Mouse (Mus musculus) layer of hippocampus, adult 9-10 months (tissue): Measurements from ENCODE around the gene Rbm46.

Source experiments
- DNase-seq: peaks from one replicate; pipeline ENCODE4 v3.0.0; 2022; ENCODE audit warnings: low spot score

Rbm46 gene

DNA sequence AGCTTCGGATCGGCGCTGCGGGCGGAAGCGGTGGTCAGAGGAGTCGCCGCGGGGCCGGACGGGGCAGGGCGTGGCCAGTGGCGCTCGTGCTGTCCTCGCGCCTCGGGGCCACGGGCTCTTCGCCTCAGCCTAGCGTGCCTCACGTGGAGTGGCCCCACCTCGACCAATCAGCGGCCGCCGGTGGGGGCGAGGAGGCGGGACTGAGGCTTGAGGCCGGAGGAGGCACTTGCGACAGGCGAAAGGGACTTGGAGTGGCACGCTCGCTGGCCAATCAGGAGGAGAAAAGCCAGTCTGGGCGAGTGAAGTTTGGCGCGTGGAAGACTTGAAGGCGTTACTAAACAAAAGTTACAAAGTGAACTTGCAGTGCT is at the start of gene Rbm46:
Rbm46 (minus strand) TSS at position 112 of the 368 bp plus-strand sequence.
- no peak for DNase-seq

DNA sequence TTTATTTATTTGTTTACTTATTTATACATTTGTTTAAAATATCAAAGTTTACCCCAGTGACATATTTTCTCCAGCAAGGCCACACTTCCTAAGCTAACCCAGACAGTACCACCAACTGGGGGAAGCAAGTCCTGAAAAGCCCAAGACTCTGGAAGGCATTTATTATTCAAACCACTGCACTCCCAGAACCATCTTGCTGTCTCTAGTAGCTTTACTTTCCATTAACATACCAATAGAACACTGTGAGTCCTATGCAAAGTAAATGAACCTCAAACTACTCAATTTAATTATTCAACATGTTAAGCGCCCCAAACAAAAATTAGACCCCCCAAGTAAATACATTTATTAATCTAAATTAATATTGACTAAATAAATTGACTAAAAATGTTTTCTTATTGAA is 39.3 kb upstream of the Rbm46 start:
- DNase-seq, result no peak

DNA sequence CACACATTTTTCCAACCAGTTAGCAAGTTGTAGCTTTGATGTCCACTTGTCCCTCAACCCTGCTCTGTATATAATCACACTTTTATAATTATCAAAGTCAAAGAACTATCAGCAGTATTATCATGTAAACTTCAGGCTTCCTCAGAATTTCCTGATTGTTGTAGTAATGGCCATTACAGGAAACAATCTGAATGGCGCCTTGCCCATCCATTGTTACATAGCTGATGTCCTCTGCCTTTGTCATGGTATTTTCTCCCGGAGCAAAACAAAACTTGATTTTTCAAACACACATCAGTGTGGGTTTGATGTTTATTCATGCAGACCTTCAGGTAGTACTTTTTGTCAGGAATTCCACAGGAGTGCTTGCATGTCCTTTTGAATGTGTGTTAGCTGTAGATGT is 32.4 kb upstream of the Rbm46 start:
- no peak for DNase-seq

DNA sequence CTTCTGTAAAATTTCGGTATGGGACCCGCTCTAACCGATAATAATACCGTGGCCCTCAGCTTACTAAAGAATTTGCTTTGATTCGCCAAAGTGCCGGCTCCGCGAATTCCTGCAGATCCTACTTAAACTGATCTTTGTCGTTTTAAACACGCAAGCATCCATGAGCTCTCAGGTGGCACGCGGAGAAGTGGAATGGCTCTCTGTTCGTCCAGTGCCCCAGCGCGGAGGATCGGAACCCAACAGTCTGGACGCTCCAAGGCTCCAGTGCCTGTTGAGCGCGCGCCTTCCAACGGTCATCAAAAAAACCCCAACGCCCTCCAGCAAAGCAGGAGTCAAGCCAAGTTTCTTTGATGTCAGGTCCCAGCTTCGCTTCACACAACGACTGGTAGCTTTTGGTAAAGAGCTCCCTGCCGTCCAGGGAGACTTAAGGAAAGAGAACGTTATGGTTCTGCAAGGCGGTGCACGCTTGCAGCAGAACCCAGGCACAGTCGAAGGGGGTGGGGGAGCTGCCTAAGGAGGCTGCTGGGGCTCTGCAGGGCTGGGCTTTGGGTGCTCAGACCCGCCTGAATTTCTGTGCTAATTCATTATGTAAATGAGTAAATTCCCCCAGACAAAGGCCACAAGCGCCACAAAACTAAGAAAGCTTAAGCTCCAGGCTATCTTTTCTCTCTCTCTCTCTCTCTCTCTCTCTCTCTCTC is 28.1 kb upstream of the Rbm46 start:
- DNase-seq, result no peak

DNA sequence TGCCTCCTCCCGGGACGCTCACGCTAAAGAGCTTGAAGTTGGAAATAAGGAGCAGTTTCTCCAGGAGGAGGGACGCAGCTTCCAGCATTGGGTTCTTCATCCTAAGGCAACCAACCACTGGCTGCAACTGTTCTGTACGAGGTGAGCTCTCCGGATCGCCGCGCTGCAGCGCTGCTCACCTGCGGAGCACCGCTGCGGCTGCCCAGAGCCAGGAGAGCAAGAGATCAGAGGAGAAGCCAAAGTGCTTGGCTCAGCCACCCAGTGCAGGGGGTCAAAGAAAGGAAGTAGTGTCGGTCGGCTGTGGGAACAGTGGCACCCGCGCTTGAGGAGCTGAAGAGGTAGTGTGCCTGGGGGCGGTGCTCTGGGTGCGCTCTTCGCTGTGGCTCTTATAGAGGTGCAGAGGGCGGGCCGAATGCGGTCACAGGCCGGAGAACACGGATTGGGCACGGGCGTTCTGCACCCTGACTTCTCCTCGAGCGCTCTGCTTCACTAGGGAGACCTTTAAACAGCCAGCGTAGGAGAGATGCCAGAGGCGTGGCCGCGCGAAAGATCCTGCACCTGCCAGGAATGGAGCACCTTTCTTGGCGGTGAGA is 27.4 kb upstream of the Rbm46 start, which contains the start of gene Lrat:
Lrat (minus strand) TSS at position 361 of the 593 bp plus-strand sequence.
- DNase-seq, result no peak

DNA sequence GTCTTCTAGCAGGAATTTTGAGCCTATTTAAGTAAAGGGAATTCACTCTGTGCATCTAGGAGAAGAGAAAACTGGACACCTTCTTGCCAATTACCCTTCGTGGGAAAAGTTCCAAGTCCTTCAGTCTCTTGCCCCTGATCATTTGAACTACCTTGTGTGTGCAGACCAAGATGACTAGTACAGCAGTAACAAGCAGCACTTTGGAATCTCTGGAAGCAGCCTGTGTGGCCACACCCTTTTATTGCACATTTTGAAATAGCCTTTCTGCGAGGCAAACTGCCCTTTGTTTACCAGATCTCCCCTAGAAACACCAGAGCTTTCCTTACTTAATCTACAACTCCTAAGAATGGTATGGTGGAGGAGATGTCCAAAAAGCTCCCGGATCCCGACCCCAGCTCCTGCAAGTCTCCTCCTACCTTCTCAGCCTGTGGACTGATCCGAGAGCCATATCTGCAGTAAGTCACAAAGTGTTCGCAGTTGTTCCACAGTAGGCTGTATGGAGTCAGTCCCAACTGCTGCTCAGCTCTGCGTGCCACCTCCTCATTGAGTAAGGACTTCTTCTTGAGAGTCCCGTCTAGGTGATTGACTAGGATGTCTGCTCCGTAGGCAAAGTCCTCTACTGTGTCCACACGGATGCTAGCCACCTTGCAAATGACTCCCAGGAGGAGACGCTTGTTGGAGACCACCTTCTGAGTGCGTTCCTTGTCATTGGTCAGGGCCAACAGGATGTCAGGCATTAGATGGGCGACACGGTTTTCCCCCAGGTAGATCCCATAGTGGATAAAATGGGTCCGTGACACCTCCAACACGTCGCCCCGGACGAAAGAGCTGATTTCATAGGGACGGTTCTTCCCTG is 26.7 kb upstream of the Rbm46 start:
- no peak for DNase-seq

DNA sequence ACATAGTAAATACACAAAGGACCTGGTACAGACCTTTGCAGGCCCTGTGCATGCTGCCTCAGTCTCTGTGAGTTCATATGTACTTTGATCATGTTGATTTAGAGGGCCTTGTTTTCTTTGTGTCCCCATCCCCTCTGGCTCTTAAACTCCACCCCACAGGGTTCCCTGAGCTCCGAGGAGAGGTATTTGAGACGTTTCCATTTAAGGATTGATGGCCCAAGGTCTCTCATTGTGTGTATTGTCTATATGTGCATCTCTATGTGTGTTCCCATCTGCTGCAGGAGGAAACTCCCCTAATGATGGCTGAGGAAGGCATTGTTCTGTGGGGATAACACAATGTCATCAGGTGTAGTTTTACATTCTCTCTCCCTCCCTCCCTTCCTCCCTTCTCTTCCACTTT is 12.6 kb upstream of the Rbm46 start:
- no peak for DNase-seq

DNA sequence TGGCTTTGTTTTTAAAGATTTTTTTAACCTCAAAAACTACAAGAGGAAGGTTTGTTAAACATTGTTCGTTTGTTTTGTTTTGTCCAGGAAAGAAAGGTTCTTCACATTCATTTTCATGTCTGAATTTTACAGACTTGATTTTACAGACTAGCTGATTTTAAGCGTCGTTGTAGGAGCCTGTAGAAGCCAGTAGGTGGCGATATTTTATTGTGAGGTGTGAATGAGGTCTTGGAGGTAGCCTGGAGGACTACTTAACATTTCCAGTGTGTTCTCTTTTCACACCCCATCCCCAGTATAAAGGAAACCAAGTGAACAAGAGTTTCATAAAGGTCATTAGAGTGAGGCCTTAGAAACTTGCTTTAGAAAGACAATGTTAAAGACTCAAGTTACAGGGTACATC is 975 bp upstream of the Rbm46 start:
- peak; percentile 45 for DNase-seq

DNA sequence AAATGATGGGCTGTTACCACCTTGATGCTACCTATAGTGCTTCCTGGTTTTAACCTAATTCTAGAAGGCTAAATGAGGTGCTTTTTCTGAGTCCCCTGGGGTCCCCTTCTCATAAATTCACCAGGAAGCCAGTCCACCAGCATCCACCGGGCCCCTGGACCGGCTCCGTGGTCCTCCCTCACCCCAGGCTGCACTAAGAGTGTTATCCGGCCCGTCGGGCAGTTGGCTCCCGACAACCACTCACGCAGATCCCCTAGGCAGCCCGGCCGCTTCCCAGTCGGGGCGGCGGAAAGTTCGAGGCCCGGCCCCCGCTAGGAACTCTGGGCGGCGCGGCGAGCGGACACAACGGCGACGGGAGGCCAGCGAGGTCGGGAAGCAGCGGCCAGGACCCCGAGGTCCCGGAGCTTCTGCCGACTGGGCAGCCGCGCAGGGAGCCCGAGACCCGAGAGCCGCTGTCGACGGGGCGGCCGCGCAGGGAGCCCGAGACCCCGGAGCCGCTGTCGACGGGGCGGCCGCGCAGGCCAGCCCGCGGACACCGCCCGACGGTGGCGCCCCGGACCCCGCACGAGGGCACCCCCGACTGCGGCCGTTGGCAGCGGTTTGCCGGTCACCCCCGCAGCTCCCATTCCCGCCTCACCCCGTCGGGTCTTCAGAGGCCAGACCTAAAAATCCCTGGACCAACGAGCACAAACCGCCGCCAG is 462 bp downstream of the Rbm46 start:
- DNase-seq, result no peak

DNA sequence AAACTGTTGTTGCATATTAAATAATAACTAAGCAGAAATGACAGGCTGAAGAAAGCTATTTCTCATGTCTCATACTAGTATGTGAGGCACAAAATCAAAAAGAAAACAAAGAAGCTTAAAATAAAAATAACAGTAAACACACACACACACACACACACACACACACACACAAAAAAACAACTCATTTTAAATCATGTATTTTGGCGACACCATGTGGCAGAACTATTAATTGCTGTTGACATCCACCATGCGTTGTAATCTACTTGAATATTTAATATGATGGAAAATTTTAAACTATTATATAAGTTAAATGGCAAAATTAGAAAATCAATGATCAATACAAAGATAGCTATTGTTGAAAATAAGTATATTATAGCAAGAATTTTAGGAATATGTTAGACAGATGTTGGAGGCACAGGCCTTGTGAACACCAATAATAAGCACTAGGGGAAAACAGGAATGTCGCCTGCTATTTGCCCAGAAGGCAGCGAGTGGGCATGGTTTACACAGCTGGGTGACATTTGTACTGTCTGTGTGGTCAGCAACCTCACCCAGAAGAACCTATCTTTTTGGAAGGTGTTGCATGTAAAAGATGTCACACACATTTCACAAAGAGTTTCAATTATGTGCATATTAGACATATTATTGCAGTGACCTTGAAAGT is 18.7 kb downstream of the Rbm46 start:
- peak; percentile 53 for DNase-seq

DNA sequence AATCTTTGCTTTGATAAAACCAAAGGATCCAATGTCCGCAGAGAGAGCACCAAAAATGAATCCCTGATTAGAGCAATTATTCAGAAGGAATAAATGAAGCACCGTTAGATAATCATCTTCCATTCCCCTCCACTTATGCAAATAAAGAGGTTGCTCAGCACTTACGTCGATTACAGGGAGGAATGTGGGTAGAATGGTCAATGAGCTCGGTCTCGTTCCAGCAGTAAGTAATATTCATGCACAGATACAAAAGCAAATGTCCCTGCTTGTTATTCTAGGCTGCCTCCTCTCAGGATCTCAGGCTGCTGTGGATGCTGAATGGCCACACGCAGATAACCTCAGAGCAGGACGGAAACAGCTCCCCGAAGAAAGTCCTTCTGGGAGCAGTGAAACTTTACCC is 51.1 kb downstream of the Rbm46 start:
- no peak for DNase-seq

DNA sequence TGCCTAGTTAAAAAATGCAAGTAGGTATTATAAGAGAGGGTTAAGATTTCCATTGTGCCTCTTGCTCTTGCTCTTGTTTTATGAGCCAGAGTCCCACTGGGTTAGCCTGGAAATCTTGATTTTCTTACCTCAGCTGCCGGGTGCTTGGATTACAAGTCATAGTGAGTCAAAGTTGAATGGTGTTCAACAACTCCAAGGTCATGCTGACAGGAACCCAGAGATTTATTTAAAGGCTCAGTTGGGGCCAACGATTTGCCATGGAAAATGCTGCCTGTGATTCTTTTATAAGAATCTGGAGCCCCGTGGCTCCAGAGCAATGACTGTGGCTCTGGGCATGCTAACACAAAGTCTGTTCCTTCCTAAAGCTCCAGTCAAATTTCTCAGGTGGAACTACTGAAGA is 64.4 kb downstream of the Rbm46 start:
- DNase-seq, result no peak

DNA sequence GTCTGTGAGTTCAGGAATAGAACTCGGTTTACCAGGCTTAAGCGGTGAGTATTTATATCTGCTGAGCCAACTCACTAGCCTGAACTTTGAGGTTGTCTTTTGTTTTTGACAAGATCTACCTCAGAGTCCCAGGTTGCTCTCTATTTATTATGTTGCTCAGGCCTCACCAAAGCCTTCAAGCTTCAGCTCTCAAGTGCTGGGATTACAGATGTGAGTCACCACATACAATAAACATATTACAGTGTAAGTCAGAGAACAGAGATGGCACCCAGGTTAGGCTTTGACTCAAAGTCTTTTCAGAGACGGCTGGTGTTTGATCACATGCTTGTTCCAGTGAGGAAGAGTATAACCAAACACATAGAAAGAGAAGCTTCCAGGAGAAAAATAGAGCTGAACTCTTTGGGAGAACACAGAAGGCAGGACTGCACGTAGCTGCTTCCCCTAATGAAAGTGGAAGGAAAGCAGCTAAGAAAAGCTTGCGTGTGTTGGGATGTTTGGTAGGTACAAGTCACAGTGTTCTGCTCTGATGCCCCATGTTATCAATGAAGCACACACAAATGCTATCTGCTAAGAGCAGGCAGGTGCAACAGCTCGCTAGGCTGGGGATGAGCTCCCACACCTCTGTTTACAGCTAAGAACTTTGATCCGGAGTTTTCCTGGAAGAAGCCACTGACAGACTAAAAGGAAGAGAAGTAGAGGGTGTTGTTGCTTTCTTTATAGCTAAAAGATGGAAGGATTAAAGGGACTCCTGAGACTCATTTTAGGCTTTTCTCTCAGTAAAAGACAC is 65.8 kb downstream of the Rbm46 start:
- DNase-seq, result no peak

DNA sequence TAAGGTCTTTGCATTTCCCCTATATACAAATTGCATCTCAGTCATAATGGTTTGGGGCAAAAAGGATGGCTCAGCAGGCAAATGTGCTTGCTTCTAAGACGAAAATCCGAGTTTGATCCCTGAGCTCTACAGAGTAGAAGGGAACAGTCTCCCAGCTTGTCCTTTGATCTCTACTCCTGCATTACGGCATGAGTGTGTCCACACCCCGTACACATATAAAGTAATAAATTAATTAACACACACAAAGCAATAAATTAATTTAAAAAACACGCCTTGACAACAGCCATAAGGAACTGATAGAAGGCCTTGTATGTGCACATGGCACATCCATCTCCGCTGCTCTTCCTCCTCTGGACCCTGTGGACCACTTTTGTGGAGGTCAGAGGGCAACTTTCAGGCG is 66.5 kb downstream of the Rbm46 start:
- DNase-seq, result no peak

DNA sequence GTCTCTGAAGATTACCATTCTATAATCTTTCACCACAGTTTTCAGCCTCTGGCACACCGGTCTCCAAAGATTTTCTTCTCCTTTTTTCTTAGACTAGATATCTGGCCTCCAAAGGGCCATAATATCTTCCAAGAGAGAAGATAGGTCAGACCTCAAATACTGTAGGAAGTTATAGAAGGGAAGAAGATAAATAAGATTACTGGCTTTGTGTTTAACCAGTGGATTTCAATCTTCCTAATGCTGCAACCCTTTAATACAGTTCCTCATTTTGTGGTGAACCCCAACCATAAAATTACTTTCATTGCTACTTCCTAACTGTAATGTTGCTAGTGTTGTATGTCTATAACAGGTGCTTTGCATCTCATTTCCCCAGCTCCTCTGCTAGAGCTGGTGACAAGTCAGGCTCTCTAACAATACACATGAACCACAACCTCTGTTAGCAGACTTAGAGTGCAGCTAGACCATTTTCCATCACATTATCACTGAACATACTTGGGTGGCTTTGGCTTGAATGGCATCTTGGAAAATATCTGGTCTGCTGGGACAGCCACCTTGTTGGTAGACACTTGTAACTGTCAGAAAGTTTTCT is 67.9 kb downstream of the Rbm46 start:
- DNase-seq, result no peak

DNA sequence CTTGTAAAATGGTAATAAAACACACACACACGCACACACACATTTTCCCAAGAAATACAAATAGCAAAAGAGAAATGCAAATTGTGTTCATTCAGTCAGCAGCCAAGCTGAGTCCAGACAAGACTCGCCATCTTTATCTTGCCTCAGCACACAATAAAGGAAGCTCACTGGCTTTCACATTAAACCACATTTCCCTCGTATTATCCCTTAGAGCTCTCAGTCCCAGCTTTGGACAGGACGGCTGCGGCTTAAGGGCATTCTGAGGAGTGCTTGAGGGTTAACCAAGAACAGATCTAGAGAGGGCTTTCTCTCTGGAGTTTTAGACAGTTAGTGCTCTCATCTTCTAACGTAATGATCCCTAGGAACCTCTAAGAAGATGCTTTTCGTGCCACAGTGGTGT is 71.0 kb downstream of the Rbm46 start:
- DNase-seq, result no peak

DNA sequence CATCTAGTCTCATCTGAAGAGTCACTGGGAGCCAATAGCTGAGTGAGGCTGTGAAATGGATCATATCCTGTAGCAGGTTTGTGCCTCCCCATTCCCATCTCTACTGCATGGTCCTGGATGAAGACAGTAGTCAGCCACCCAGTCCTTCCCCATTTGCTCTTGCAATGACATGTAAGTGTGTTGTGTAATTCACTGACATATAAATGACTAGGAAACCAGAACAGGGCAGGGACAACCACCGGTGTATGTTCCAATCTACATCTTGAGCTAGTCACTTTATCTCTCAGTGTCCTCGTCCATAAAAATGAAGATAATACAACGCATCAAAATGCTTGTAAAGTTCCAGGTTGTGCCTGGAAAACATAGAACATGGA is 75.8 kb downstream of the Rbm46 start:
- no peak for DNase-seq

DNA sequence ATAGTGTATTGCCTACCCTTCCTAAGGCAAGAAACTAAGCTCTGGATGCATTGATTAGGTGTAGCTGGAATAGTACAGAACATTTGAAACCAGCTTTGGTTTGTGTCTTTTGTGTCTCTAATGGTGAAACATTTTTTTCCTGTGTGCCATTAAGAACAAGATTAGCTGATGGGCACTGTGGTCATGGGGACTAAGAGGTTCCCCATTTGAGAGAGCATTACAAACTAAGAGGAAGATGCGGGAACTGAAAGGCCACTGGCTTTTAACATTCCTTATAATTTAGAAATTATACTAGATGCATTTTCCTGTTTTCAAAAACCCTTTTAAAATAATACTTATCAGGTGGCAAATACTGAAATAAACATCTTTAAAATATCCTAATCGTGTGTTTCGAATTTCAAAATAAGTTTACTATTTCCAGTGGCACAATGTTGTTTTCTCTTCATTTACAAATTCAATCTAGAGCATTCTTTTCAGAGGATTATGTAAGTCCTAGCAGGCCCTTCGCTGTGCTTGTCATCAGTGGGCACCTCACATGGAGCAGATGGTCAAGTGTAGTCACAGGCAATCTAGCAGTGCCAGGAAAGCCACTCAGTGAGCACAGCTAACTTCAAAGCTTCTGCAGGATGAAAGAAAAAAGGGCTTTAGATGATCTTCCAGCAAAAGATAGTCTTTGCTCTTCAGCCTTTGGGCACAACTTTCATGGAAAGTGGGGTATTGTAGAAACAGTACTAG is 76.4 kb downstream of the Rbm46 start:
- no peak for DNase-seq

DNA sequence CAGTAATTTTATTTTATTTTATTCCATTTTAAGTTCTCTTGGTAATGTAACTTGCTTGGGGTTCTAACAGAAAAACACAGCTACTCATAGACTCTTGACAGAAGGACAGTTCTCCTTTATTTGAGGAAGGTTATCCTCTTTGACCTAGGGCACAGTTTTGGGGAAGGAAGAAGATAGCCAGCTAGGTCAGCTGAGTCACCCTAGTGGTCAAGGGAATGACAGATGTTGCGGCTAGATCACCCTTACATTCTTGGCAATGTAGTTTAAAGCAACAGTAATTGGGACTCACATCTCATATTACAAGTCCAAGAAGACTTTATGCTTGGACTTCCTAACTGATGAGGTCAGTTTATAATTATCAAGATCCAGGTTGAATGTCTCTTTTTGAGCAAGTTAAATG is 82.6 kb downstream of the Rbm46 start:
- no peak for DNase-seq

DNA sequence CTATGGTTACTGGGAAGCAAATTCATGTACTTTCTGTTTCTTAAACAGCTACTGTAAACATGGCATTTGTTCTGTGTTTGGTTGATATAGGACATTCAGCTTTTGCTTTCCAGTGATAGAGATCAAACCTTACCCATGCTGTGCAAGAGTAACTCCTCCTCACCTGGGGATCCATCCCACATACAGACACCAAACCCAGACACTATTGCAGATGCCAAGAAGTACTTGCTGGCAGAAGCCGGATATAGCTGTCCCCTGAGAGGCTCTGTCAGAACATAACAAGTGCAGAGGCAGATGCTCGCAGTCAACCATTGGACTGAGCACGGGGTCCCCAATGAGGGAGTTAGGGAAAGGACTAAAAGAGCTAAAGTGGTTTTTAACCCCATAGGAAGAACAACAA is 84.6 kb downstream of the Rbm46 start:
- DNase-seq, result no peak
